Mouse (Mus musculus): ENCODE data around the gene Gm42906. TPM values are rescaled to one million over a fixed set of nuclear protein-coding genes. Genes with fewer than 3 reads are reported as not detected.

Gene Gm42906
- polyA plus RNA-seq, 1 experiment from 2014 or later = not detected

DNA sequence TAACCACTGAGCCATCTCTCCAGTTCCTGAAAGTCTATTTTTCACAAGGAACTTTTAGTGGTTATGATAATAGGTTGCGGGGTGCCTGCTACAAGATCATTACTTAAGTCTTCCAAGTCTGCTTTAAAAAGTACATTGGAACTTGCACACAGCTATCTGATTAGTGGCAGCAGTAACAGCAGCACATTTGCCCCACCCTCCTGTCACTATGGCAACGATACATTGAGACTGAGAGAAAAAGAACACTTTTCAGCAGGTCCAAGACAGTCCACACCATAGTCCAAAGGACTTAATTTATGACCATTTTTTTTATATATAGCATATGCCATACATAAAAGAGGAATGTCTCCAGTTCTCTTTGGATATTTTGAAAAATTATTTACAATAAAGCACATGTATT lies 181.7 kb downstream of the Gm42906 start:
- Histone ChIP-seq H3K27ac (no peak overlapping the region), H3K27me3 (no peaks in the 10 kb centered on the region), H3K4me2 (no peak overlapping the region), H3K4me1 (no peaks in the 10 kb centered on the region), H3K4me3 (no peak overlapping the region), H3K36me3 (ENCODE audit: poor library complexity, severe bottlenecking) (no peaks in the 10 kb centered on the region), H3K9me3 (replicated peaks) (no peaks in the 10 kb centered on the region), H3K9ac (no peak overlapping the region)
- 86% methylated on average over 2 of the region's 2 CpGs for WGBS
- no peak for ATAC-seq

DNA sequence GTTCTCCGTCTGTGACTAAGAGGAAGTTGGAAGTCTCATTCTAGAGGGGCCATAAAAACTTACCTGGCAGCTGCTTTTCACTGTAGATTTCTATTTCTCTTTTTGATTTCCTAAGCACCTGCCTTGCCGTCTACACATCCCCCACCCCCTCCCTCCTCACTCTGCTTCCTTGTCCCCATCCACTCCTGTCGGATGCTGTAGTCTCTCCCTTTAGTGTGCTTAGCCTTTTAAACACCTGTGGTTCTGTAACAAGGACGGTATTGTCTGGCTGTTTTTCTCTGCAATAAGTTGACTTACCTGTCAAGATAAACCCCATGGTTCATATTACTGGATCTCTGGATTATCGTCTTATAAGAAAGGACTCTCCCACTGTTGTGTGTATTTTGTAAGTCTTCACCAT lies 182.4 kb downstream of the Gm42906 start:
- Histone ChIP-seq H3K9ac (no peak overlapping the region), H3K4me3 (no peak overlapping the region), H3K9me3 (replicated peaks) (no peaks in the 10 kb centered on the region), H3K27me3 (no peaks in the 10 kb centered on the region), H3K4me1 (no peaks in the 10 kb centered on the region), H3K4me2 (no peak overlapping the region), H3K36me3 (ENCODE audit: poor library complexity, severe bottlenecking) (no peaks in the 10 kb centered on the region), H3K27ac (no peak overlapping the region)
- ATAC-seq = no peak
- WGBS = 92% methylated on average over 5 of the region's 5 CpGs

- no peak overlapping the region for H3K27ac ChIP-seq
- no peak overlapping the region for H3K4me3 ChIP-seq
- no peak for ATAC-seq
- H3K9ac ChIP-seq = no peak overlapping the region
- peaks cover 6% of the 10 kb centered on the region; the same call in 1 of the 2 replicates for H3K27me3 ChIP-seq
- H3K4me1 ChIP-seq = peaks cover 2% of the 10 kb centered on the region; the same call in 1 of the 2 replicates
- no peak overlapping the region for H3K4me2 ChIP-seq
- 83% methylated on average over 9 of the region's 9 CpGs for WGBS
- H3K9me3 ChIP-seq (replicated peaks) = no peaks in the 10 kb centered on the region
- no peaks in the 10 kb centered on the region for H3K36me3 ChIP-seq (ENCODE audit: poor library complexity, severe bottlenecking)
Observed at GRCm38 (mm10) chr5:151238730-151239129, 189.2 kb downstream of the Gm42906 start.

DNA sequence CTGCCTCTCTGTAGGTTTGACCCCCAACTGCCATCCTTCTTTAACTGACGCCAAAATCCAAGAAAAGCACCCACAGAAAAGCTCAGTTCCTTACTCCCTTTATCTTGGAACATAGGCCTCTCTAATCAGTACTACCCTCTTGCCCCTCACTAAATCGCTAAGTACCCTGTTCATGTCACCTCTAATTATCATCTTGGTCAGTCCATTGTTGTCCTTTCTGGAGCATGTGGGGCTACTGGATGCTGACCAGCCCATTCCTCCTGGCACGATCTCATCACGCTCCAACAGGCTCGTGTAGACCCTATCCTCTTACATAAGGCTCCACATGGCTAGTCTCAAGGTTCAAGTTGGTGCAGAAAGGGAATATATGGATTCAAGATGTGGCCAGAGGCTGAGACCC lies 191.6 kb downstream of the Gm42906 start:
- 74% methylated on average over 5 of the region's 5 CpGs for WGBS

DNA sequence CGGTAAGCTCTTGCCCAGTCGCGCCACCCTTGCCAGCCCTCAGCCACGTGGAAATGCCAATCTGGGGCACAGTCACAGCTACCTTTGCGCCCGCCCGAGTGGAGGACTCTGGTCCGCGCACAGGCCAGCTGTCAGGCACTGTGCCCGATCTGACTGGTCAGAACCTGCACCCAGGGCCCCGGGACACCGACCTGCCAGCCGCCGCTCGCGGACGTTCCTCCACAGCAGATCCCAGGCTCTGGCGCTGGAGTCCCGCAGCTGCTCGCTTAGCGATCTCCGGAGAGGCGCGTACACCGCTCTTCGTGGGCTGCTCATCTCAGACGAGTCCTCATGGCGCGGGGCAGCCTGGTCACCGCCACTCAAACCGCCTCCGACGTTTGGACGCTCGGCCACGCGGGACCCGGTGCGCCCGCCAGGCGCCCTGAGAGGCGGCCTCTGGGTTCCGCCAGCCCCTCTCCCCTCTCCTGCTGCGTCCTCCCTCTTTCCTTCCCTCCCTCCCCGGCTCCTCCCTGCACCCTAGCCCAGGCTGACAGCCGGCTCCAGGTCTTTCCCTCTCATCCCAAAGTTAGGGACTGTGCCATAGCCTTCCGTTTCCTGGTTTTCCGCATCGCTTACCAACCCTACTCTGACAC lies 194.4 kb downstream of the Gm42906 start, which contains the start of gene Stard13:
Stard13 (minus strand) TSS at position 437 of the 632 bp plus-strand sequence.
- H3K36me3 ChIP-seq (ENCODE audit: poor library complexity, severe bottlenecking) = no peaks in the 10 kb centered on the region
- H3K4me1 ChIP-seq = peaks cover 11% of the 10 kb centered on the region; the same call in 1 of the 2 replicates
- no peaks in the 10 kb centered on the region for H3K9me3 ChIP-seq (replicated peaks)
- H3K9ac ChIP-seq = peak within 1 kb of the TSS; percentile 66
- H3K4me3 ChIP-seq = peak within 1 kb of the TSS; percentile 49
- H3K4me2 ChIP-seq = peak within 1 kb of the TSS; percentile 91
- peaks cover 20% of the 10 kb centered on the region for H3K27me3 ChIP-seq
- WGBS = under 1% methylated on average over 49 of the region's 49 CpGs
- H3K27ac ChIP-seq = no peak within 1 kb of the TSS
- ATAC-seq = peak; percentile 82

More for the DNA sequence above, 191.6 kb downstream of the Gm42906 start:
- Histone ChIP-seq H3K9ac (no peak overlapping the region), H3K27ac (no peak overlapping the region), H3K36me3 (ENCODE audit: poor library complexity, severe bottlenecking) (no peaks in the 10 kb centered on the region), H3K27me3 (peaks cover 20% of the 10 kb centered on the region), H3K9me3 (replicated peaks) (no peaks in the 10 kb centered on the region), H3K4me3 (no peak overlapping the region), H3K4me1 (peaks cover 11% of the 10 kb centered on the region; the same call in 1 of the 2 replicates), H3K4me2 (no peak overlapping the region)
- ATAC-seq = no peak

GRCm38 (mm10) chr5:151232576-151233299 lies 195.2 kb downstream of the Gm42906 start:
- Histone ChIP-seq H3K27me3 (peaks cover 20% of the 10 kb centered on the region), H3K9ac (no peak overlapping the region), H3K36me3 (ENCODE audit: poor library complexity, severe bottlenecking) (no peaks in the 10 kb centered on the region), H3K4me2 (peak overlapping the region; percentile 91), H3K9me3 (replicated peaks) (no peaks in the 10 kb centered on the region), H3K4me3 (peak overlapping the region; percentile 49), H3K4me1 (peaks cover 11% of the 10 kb centered on the region; the same call in 1 of the 2 replicates), H3K27ac (no peak overlapping the region)
- ATAC-seq = no peak; the same call in 1 of the 2 replicates
- WGBS = 31% methylated on average over 8 of the region's 13 CpGs

- no peak overlapping the region for H3K4me3 ChIP-seq
- peaks cover 11% of the 10 kb centered on the region; the same call in 1 of the 2 replicates for H3K4me1 ChIP-seq
- H3K27me3 ChIP-seq = peaks cover 20% of the 10 kb centered on the region
- ATAC-seq = no peak
- no peaks in the 10 kb centered on the region for H3K36me3 ChIP-seq (ENCODE audit: poor library complexity, severe bottlenecking)
- no peaks in the 10 kb centered on the region for H3K9me3 ChIP-seq (replicated peaks)
- H3K9ac ChIP-seq = no peak overlapping the region
- no peak overlapping the region for H3K4me2 ChIP-seq
- H3K27ac ChIP-seq = no peak overlapping the region
- 91% methylated on average over 7 of the region's 7 CpGs for WGBS
Observed at GRCm38 (mm10) chr5:151231861-151232260, 196.1 kb downstream of the Gm42906 start.

DNA sequence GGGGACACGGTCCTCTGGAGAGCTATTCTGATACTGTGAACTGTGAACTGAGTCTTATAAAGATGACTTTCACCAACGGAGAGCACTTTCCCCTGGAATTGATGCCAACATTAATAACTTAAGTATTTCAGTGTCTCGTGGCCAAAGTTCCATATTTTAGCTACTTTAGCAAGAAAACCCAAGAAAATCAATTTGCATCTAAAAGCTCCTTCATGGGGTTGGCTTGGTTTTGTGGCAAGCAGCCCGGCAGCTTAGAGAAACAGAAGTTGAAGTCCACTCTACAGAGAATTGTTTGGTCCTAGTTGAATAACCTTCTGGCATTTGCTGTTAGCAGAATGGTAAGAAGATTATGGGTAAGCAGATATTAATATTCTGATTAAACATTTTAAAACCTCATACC lies 196.6 kb downstream of the Gm42906 start:
- 83% methylated on average over 4 of the region's 4 CpGs for WGBS
- Histone ChIP-seq H3K4me3 (no peak overlapping the region), H3K4me2 (no peak overlapping the region), H3K36me3 (ENCODE audit: poor library complexity, severe bottlenecking) (no peaks in the 10 kb centered on the region), H3K27ac (no peak overlapping the region), H3K4me1 (peaks cover 11% of the 10 kb centered on the region; the same call in 1 of the 2 replicates), H3K9ac (no peak overlapping the region), H3K9me3 (replicated peaks) (no peaks in the 10 kb centered on the region), H3K27me3 (peaks cover 20% of the 10 kb centered on the region)
- no peak for ATAC-seq

GRCm38 (mm10) chr5:151230427-151230826 lies 197.5 kb downstream of the Gm42906 start:
- 88% methylated on average over 4 of the region's 4 CpGs for WGBS
- peaks cover 11% of the 10 kb centered on the region; the same call in 1 of the 2 replicates for H3K4me1 ChIP-seq
- no peak overlapping the region for H3K27ac ChIP-seq

DNA sequence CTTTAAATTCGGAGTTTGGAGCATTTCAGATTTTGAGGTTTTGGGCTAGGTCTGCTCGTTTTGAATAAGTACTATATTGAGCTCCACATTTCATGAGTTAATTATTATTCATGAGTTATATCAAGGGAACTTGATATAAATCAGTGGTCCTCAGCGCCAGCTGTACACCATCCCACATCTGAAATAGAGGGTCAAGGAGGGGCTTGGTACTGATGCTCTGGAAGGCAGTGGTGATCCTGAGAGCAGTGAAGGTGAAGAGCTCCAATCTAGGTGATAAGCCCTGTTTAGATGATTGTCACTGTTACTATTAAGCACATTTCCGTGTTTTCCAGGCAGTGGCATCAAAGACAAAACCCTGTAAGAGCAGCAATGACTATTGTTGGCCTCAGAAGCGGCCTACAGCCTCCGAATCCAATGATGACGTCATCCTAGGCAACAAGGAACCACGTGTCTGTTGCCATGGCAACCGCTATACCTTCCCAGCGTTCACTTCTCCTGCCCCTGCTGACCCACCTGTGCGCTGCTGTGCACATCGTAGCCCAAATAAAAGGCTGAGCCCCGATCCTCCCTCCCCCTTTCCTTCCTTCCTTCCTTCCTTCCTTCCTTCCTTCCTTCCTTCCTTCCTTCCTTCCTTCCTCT lies 199.5 kb downstream of the Gm42906 start:
- 65% methylated on average over 13 of the region's 13 CpGs for WGBS

More at GRCm38 (mm10) chr5:151230427-151230826, 197.5 kb downstream of the Gm42906 start:
- H3K4me2 ChIP-seq = no peak overlapping the region
- peaks cover 20% of the 10 kb centered on the region for H3K27me3 ChIP-seq
- no peak overlapping the region for H3K9ac ChIP-seq
- no peak overlapping the region for H3K4me3 ChIP-seq
- H3K9me3 ChIP-seq (replicated peaks) = no peaks in the 10 kb centered on the region
- H3K36me3 ChIP-seq (ENCODE audit: poor library complexity, severe bottlenecking) = no peaks in the 10 kb centered on the region
- ATAC-seq = no peak

DNA sequence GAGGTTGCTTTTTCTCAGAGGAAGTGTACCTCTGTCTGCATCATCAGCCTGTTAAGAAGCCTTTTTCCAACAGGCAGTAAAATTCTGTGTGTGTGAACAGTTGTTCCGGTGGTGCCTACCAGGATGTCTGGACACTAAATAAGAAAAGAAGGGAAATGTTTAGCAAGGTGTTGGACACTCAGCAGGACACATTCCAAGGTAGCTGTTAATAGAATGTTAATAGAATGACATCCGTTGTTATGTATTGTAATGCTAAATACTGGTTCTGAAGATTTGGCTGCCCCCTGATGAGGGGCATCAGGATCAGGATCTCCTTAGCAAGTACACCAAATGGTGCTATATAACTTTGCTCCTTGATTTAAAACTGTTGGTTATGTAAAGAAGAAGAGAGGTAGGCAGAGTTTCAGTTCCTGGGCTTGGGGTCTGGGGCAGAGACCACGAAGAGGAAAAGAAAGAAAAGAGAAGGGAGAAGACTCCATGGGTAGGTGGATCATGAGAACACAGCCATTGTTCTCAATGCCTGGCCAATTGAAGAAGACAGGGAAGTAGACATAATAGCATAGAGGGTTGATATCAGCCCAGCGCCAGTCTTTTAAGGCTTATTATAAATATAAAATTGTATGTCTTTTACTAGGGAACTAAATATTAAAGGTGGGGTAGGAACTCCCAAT lies 204.1 kb downstream of the Gm42906 start:
- Histone ChIP-seq H3K4me1 (peaks cover under 1% of the 10 kb centered on the region; the same call in 1 of the 2 replicates), H3K27ac (no peak overlapping the region), H3K9ac (no peak overlapping the region), H3K4me2 (no peak overlapping the region), H3K9me3 (replicated peaks) (no peaks in the 10 kb centered on the region), H3K4me3 (no peak overlapping the region), H3K36me3 (ENCODE audit: poor library complexity, severe bottlenecking) (no peaks in the 10 kb centered on the region), H3K27me3 (no peaks in the 10 kb centered on the region)
- WGBS = 66% methylated on average over 4 of the region's 4 CpGs
- ATAC-seq = no peak

More for the DNA sequence above, 199.5 kb downstream of the Gm42906 start:
- peaks cover 7% of the 10 kb centered on the region; the same call in 1 of the 2 replicates for H3K4me1 ChIP-seq
- H3K27me3 ChIP-seq = peaks cover 14% of the 10 kb centered on the region
- H3K4me2 ChIP-seq = no peak overlapping the region
- H3K9me3 ChIP-seq (replicated peaks) = no peaks in the 10 kb centered on the region
- H3K36me3 ChIP-seq (ENCODE audit: poor library complexity, severe bottlenecking) = no peaks in the 10 kb centered on the region
- ATAC-seq = no peak
- H3K4me3 ChIP-seq = no peak overlapping the region
- no peak overlapping the region for H3K27ac ChIP-seq
- no peak overlapping the region for H3K9ac ChIP-seq

All from forebrain, embryonic 13.5 days (tissue).